Mouse (Mus musculus) hindbrain, embryonic 16.5 days (tissue): Measurements from ENCODE around the gene Lce3e. TPM values are rescaled to one million over a fixed set of nuclear protein-coding genes. Genes with fewer than 3 reads are reported as not detected.

Experiments
- ATAC-seq: fragments of 200-750 bp; cut with Nextera tagmentation; 2 replicates; pipeline ENCODE4 v1.8.0; 2017; ENCODE audit warnings: moderate TSS enrichment, moderate library complexity
- H3K27ac ChIP-seq: fragments of 300-500 bp; sonication (generic); 2 replicates; pipeline ENCODE4 v1.5.1; 2014; ENCODE audit warnings: low read depth, mild to moderate bottlenecking, control low read depth, low read length, moderate library complexity
- H3K27me3 ChIP-seq: fragments of 300-500 bp; sonication (generic); replicated peaks from 2 replicates; pipeline ENCODE4 v1.6.1; 2014; ENCODE audit warnings: low read length; ENCODE audit not compliant: control insufficient read depth, insufficient read depth
- H3K36me3 ChIP-seq: fragments of 300-500 bp; sonication (generic); 2 replicates; pipeline ENCODE4 v1.6.1; 2014; ENCODE audit warnings: mild to moderate bottlenecking, low read length, moderate library complexity, mixed read lengths; ENCODE audit not compliant: control insufficient read depth, insufficient read depth
- H3K4me1 ChIP-seq: fragments of 300-500 bp; sonication (generic); 2 replicates; pipeline ENCODE4 v1.6.1; 2014; ENCODE audit warnings: low read depth, low read length; ENCODE audit not compliant: control insufficient read depth, insufficient read depth
- H3K4me2 ChIP-seq: fragments of 300-500 bp; sonication (generic); 2 replicates; pipeline ENCODE4 v1.6.1; 2014; ENCODE audit warnings: mild to moderate bottlenecking, low read length, control low read depth, moderate library complexity
- H3K4me3 ChIP-seq: fragments of 300-500 bp; sonication (generic); 2 replicates; pipeline ENCODE4 v1.5.1; 2014; ENCODE audit warnings: mild to moderate bottlenecking, low read length, control low read depth, moderate library complexity
- H3K9ac ChIP-seq: fragments of 300-500 bp; sonication (generic); 2 replicates; pipeline ENCODE4 v1.6.1; 2014; ENCODE audit warnings: low read depth, mild to moderate bottlenecking, control low read depth, low read length, moderate library complexity
- H3K9me3 ChIP-seq: fragments of 300-500 bp; sonication (generic); 2 replicates; pipeline ENCODE4 v1.6.1; 2014; ENCODE audit warnings: mild to moderate bottlenecking, low read length, moderate library complexity; ENCODE audit not compliant: control insufficient read depth
- WGBS: fragments of 180-500 bp; shearing (Covaris S2); extraction: QIAGEN DNeasy Blood & Tissue Kit; methylation state at CpG from one replicate; pipeline ENCODE4 v1.1.7; 2014; 5-methylcytosine and 5-hydroxymethylcytosine counted together
- polyA plus RNA-seq: library from polyadenylated mRNA; unstranded; fragments of >200 nt; fragmentation: Nextera tagmentation; extraction: Ambion mirVana; gene quantifications from 2 replicates; pipeline ENCODE4 v1.2.1, GENCODE M21; 2015

Gene Lce3e
- polyA plus RNA-seq, result not detected in 2 replicates

- ATAC-seq, result no peak
- no peak within 1 kb of the TSS for H3K4me2 ChIP-seq
- no peak within 1 kb of the TSS for H3K4me3 ChIP-seq
- H3K27ac ChIP-seq, result no peak within 1 kb of the TSS
- WGBS, result 86% methylated on average over 2 of the region's 2 CpGs
- no peaks in the 10 kb centered on the region for H3K9me3 ChIP-seq
- H3K27me3 ChIP-seq, result no peaks in the 10 kb centered on the region
- no peaks in the 10 kb centered on the region for H3K4me1 ChIP-seq
- H3K36me3 ChIP-seq, result no peaks in the 10 kb centered on the region
- H3K9ac ChIP-seq, result no peak within 1 kb of the TSS
Measured at GRCm38 (mm10) chr3:92966761-92967160, at the start of gene Lce3e. Gene Lce3e (plus strand): TSS chr3:92967061.

DNA sequence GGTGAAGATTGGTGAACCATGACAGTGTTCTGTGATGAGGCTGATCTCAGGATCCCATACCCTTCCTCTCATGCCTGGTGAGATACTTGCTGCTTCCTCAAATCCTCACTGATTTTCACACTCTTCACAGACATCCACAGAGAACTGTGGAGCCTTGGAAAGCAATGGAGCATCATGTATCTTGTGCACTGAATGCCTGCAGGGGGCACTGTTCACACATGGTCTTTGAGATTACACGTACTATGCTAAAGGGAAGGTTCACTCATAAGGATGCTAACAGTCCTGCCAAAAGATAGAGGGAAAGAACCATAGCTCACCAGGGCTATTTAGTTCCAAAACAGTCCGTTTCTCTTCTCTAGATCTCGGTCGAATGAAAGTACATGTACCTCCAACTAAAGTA lies 46.5 kb upstream of the Lce3e start:
- Histone ChIP-seq H3K9me3 (no peaks in the 10 kb centered on the region), H3K4me1 (no peaks in the 10 kb centered on the region), H3K4me2 (no peak overlapping the region), H3K9ac (no peak overlapping the region), H3K4me3 (no peak overlapping the region), H3K36me3 (no peaks in the 10 kb centered on the region), H3K27ac (no peak overlapping the region), H3K27me3 (no peaks in the 10 kb centered on the region)
- ATAC-seq, result no peak
- 57% methylated on average over 4 of the region's 4 CpGs for WGBS

GRCm38 (mm10) chr3:92926130-92926529 lies 40.7 kb upstream of the Lce3e start, which contains the start of gene Lce3a:
Gene Lce3a (minus strand): TSS chr3:92926230.
- H3K4me2 ChIP-seq, result no peak within 1 kb of the TSS
- no peak within 1 kb of the TSS for H3K27ac ChIP-seq
- H3K4me1 ChIP-seq, result no peaks in the 10 kb centered on the region
- H3K27me3 ChIP-seq, result no peaks in the 10 kb centered on the region
- WGBS, result 73% methylated on average over 2 of the region's 2 CpGs
- ATAC-seq, result no peak
- no peaks in the 10 kb centered on the region for H3K9me3 ChIP-seq
- no peak within 1 kb of the TSS for H3K4me3 ChIP-seq
- no peak within 1 kb of the TSS for H3K9ac ChIP-seq
- no peaks in the 10 kb centered on the region for H3K36me3 ChIP-seq

DNA sequence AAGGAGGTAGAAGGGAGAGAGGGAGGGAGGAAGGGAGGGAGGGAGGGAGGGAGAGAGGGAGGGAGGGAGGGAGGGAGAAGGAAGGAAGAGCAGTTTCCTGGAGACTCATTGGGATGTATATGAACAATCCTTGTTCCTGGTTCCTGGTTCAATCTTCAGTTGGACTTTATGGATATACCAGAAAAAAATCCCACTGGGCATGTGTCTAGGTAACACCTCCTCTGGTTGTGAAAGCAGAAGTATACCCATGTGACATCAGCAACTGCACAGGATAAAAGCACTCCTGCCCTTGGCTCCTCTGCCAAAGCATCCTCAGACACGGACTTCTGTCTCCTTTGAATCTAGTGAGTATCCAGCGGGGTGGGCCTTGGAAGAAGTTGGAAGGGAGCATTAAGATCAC lies 34.2 kb upstream of the Lce3e start, which contains the start of gene Lce3b:
TSS of gene Lce3b (plus strand) at position 301 of the 400 bp plus-strand sequence.
- no peaks in the 10 kb centered on the region for H3K27me3 ChIP-seq
- no peak within 1 kb of the TSS for H3K4me2 ChIP-seq
- no peaks in the 10 kb centered on the region for H3K36me3 ChIP-seq
- no peak for ATAC-seq
- H3K4me1 ChIP-seq, result no peaks in the 10 kb centered on the region
- no peak within 1 kb of the TSS for H3K4me3 ChIP-seq
- 65% methylated on average over 2 of the region's 2 CpGs for WGBS
- H3K27ac ChIP-seq, result no peak within 1 kb of the TSS
- no peak within 1 kb of the TSS for H3K9ac ChIP-seq
- H3K9me3 ChIP-seq, result no peaks in the 10 kb centered on the region

- WGBS, result 81% methylated on average over 1 of the region's 1 CpGs
- H3K27ac ChIP-seq, result no peak within 1 kb of the TSS
- no peaks in the 10 kb centered on the region for H3K9me3 ChIP-seq
- no peaks in the 10 kb centered on the region for H3K4me1 ChIP-seq
- no peaks in the 10 kb centered on the region for H3K27me3 ChIP-seq
- no peak within 1 kb of the TSS for H3K4me3 ChIP-seq
- no peak within 1 kb of the TSS for H3K4me2 ChIP-seq
- no peaks in the 10 kb centered on the region for H3K36me3 ChIP-seq
- H3K9ac ChIP-seq, result no peak within 1 kb of the TSS
- no peak for ATAC-seq
Measured at GRCm38 (mm10) chr3:92944186-92944585, 22.7 kb upstream of the Lce3e start, which contains the start of gene Lce3c. Gene Lce3c (plus strand): TSS chr3:92944486.

GRCm38 (mm10) chr3:92957090-92957489 lies 9.8 kb upstream of the Lce3e start, which contains the start of gene Lce3d:
Gene Lce3d (plus strand): TSS chr3:92957390.
- Histone ChIP-seq H3K4me3 (no peak within 1 kb of the TSS), H3K27me3 (no peaks in the 10 kb centered on the region), H3K9me3 (no peaks in the 10 kb centered on the region), H3K27ac (no peak within 1 kb of the TSS), H3K36me3 (no peaks in the 10 kb centered on the region), H3K9ac (no peak within 1 kb of the TSS), H3K4me1 (no peaks in the 10 kb centered on the region), H3K4me2 (no peak within 1 kb of the TSS)
- ATAC-seq, result no peak
- WGBS, result 92% methylated on average over 1 of the region's 1 CpGs

- H3K4me3 ChIP-seq, result no peak overlapping the region
Measured at GRCm38 (mm10) chr3:92978484-92978883, 11.6 kb downstream of the Lce3e start.

GRCm38 (mm10) chr3:92991926-92992325 lies 25.1 kb downstream of the Lce3e start, which contains the start of gene Lce3f:
Gene Lce3f (plus strand): TSS chr3:92992226.
- no peaks in the 10 kb centered on the region for H3K27me3 ChIP-seq
- no peak within 1 kb of the TSS for H3K27ac ChIP-seq
- H3K36me3 ChIP-seq, result no peaks in the 10 kb centered on the region
- no peak within 1 kb of the TSS for H3K4me3 ChIP-seq
- no peak within 1 kb of the TSS for H3K9ac ChIP-seq
- no peak within 1 kb of the TSS for H3K4me2 ChIP-seq
- H3K4me1 ChIP-seq, result no peaks in the 10 kb centered on the region
- no peaks in the 10 kb centered on the region for H3K9me3 ChIP-seq
- no peak for ATAC-seq

More at GRCm38 (mm10) chr3:92978484-92978883, 11.6 kb downstream of the Lce3e start:
- 79% methylated on average over 2 of the region's 2 CpGs for WGBS
- H3K9ac ChIP-seq, result no peak overlapping the region
- no peaks in the 10 kb centered on the region for H3K36me3 ChIP-seq
- H3K27ac ChIP-seq, result no peak overlapping the region
- H3K9me3 ChIP-seq, result no peaks in the 10 kb centered on the region
- no peaks in the 10 kb centered on the region for H3K27me3 ChIP-seq
- H3K4me2 ChIP-seq, result no peak overlapping the region
- no peak for ATAC-seq
- H3K4me1 ChIP-seq, result no peaks in the 10 kb centered on the region

DNA sequence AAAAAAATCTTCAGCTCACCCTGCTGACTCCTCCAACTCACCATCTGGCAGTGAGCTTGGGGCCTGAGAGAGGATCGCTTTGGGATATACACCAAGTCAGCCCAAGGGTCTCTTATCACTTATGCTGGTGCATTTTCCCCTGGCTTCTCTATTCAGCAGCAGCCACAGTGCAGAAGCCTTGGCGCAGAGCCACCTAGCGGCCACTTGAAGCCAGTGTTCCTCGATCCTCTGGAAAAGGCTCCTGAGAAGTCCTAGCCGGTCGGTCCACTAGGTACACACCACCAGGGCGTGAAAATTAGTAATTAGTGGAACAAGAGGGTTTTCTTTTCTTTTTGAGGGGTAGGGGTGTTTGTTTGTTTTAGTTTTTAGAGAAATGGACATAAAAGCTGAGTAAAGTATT lies 31.8 kb downstream of the Lce3e start:
- 8% methylated on average over 7 of the region's 7 CpGs for WGBS
- Histone ChIP-seq H3K9ac (no peak overlapping the region; the same call in 1 of the 2 replicates), H3K27ac (no peak overlapping the region), H3K27me3 (no peaks in the 10 kb centered on the region), H3K4me1 (no peaks in the 10 kb centered on the region), H3K4me2 (no peak overlapping the region), H3K4me3 (no peak overlapping the region), H3K36me3 (no peaks in the 10 kb centered on the region), H3K9me3 (no peaks in the 10 kb centered on the region)
- ATAC-seq, result peak; percentile 91

DNA sequence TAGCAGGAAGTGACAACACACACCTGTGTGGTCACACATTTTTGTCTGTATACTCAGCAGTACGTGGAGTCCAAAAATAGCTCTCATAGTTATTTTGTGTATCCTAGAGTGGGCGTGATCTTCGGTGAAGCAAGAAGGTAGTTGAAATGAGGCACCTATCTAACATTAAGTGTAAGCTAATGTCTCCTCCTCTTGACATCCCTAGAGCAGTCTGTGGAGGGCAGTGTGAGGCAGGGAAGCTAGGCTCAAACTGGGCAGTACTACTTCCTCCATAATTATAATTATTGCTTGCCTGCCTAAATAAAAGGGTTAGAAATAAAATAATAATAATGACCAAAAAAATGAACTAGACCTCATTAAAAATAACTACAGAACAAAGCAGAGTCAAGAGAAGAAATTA lies 33.8 kb downstream of the Lce3e start:
- H3K27me3 ChIP-seq, result no peaks in the 10 kb centered on the region
- 87% methylated on average over 3 of the region's 3 CpGs for WGBS
- no peak overlapping the region for H3K4me3 ChIP-seq
- no peak for ATAC-seq
- no peak overlapping the region for H3K4me2 ChIP-seq
- no peak overlapping the region for H3K9ac ChIP-seq
- no peaks in the 10 kb centered on the region for H3K9me3 ChIP-seq
- no peak overlapping the region for H3K27ac ChIP-seq
- H3K36me3 ChIP-seq, result no peaks in the 10 kb centered on the region
- H3K4me1 ChIP-seq, result no peaks in the 10 kb centered on the region
